Mouse (Mus musculus) CD4-positive, CD25-positive, alpha-beta regulatory T cell, adult 2 months (primary cell): ENCODE measurements around the gene Mfap1b.
"Not testable (repeated sequence)": the region's sequence is repeated elsewhere in the genome, so short reads cannot be mapped to it uniquely, and the experiment has no call there.

Experiments used
- DNase-seq: peaks from one replicate; pipeline ENCODE4 v3.0.0-alpha.2; 2012; ENCODE audit warnings: low read depth, low spot score

The Mfap1b gene

GRCm38 (mm10) chr2:121472783-121473182, 1.1 kb downstream of the Mfap1b start:
- DNase-seq, result not testable (repeated sequence)

GRCm38 (mm10) chr2:121468982-121469381, 4.9 kb downstream of the Mfap1b start:
- not testable (repeated sequence) for DNase-seq

GRCm38 (mm10) chr2:121460071-121460470, 13.8 kb downstream of the Mfap1b start:
- no peak for DNase-seq

GRCm38 (mm10) chr2:121456692-121457642, 16.9 kb downstream of the Mfap1b start, which contains the start of gene Serinc4:
TSS of gene Serinc4 (minus strand) at chr2:121456781.
- DNase-seq, result peak; percentile 94

GRCm38 (mm10) chr2:121455534-121455933, 18.3 kb downstream of the Mfap1b start:
- DNase-seq, result no peak

- DNase-seq, result no peak
Measured at GRCm38 (mm10) chr2:121453917-121454316, 19.9 kb downstream of the Mfap1b start.

GRCm38 (mm10) chr2:121452990-121453389, 20.9 kb downstream of the Mfap1b start, which contains the start of gene Hypk:
TSS of gene Hypk (plus strand) at chr2:121453290.
- DNase-seq, result no peak

- no peak for DNase-seq
Measured at GRCm38 (mm10) chr2:121452361-121452760, 21.5 kb downstream of the Mfap1b start.

GRCm38 (mm10) chr2:121450093-121450492, 23.8 kb downstream of the Mfap1b start:
- DNase-seq, result peak; percentile 32

- DNase-seq, result no peak
Measured at GRCm38 (mm10) chr2:121449545-121450011, 24.3 kb downstream of the Mfap1b start.

- DNase-seq, result peak; percentile 99
Measured at GRCm38 (mm10) chr2:121448739-121449535, 24.9 kb downstream of the Mfap1b start, which contains the start of gene Serf2. TSS of gene Serf2 (plus strand) at chr2:121449195.

- DNase-seq, result peak; percentile 51
Measured at GRCm38 (mm10) chr2:121448136-121448535, 25.7 kb downstream of the Mfap1b start.

GRCm38 (mm10) chr2:121447006-121447405, 26.9 kb downstream of the Mfap1b start:
- DNase-seq, result peak; percentile 37

- no peak for DNase-seq
Measured at GRCm38 (mm10) chr2:121446506-121446905, 27.4 kb downstream of the Mfap1b start.

GRCm38 (mm10) chr2:121445117-121445516, 28.8 kb downstream of the Mfap1b start:
- no peak for DNase-seq

GRCm38 (mm10) chr2:121444178-121444577, 29.7 kb downstream of the Mfap1b start, which contains the start of gene Ell3:
TSS of gene Ell3 (minus strand) at chr2:121444278.
- no peak for DNase-seq

- DNase-seq, result no peak
Measured at GRCm38 (mm10) chr2:121443068-121443349, 30.9 kb downstream of the Mfap1b start.

GRCm38 (mm10) chr2:121442259-121443067, 31.4 kb downstream of the Mfap1b start:
- DNase-seq, result peak; percentile 86

GRCm38 (mm10) chr2:121441800-121442199, 32.1 kb downstream of the Mfap1b start:
- DNase-seq, result peak; percentile 24

GRCm38 (mm10) chr2:121440834-121441605, 32.8 kb downstream of the Mfap1b start:
- no peak for DNase-seq
